Mouse (Mus musculus): Measurements from ENCODE around the gene Ephb2. TPM values are rescaled to one million over a fixed set of nuclear protein-coding genes. Genes with fewer than 3 reads are reported as not detected.

Gene Ephb2
- 118 and 132 TPM in 2 replicates for polyA plus RNA-seq (2012; rRNA removed)

GRCm38 (mm10) chr4:136835621-136836386 is at the start of gene Ephb2:
Gene Ephb2 (minus strand): TSS chr4:136835988.

GRCm38 (mm10) chr4:136622388-136622787 is 213.4 kb downstream of the Ephb2 start, which contains the start of gene Lactbl1:
Gene Lactbl1 (plus strand): TSS chr4:136622621.

GRCm38 (mm10) chr4:136610387-136610856 is 225.4 kb downstream of the Ephb2 start, which contains the start of gene Tex46:
Gene Tex46 (plus strand): TSS chr4:136610437.

GRCm38 (mm10) chr4:136602568-136602967 is 233.2 kb downstream of the Ephb2 start, which contains the start of gene Kdm1a:
Gene Kdm1a (minus strand): TSS chr4:136602723.

Other genes starting within 250 kb of the Ephb2 start
- gene Kdm1a, start 233.3 kb downstream of the Ephb2 start, polyA plus RNA-seq (2012; rRNA removed), result 21.2 and 24.4 TPM in 2 replicates
- not detected in 2 replicates for gene Tex46, start 225.6 kb downstream of the Ephb2 start, polyA plus RNA-seq (2012; rRNA removed)
- 0.03 TPM in 1 of 2 replicates, not detected in the other for gene Lactbl1, start 213.4 kb downstream of the Ephb2 start, polyA plus RNA-seq (2012; rRNA removed)
- gene C1qb, start 50.2 kb upstream of the Ephb2 start, polyA plus RNA-seq (2012; rRNA removed), result 95.8 and 106 TPM in 2 replicates
- 130 and 169 TPM in 2 replicates for gene C1qc, start 57.1 kb upstream of the Ephb2 start, polyA plus RNA-seq (2012; rRNA removed)
- 84.4 and 86.4 TPM in 2 replicates for gene C1qa, start 62.8 kb upstream of the Ephb2 start, polyA plus RNA-seq (2012; rRNA removed)
- 0.56 and 0.91 TPM in 2 replicates for gene Epha8, start 120.8 kb upstream of the Ephb2 start, polyA plus RNA-seq (2012; rRNA removed)
- 9.3 and 10.4 TPM in 2 replicates for gene Zbtb40, start 212.8 kb upstream of the Ephb2 start, polyA plus RNA-seq (2012; rRNA removed)